Mouse (Mus musculus): ENCODE data around the gene Pde4d. TPM values are rescaled to one million over a fixed set of nuclear protein-coding genes. Genes with fewer than 3 reads are reported as not detected.

Pde4d gene
- polyA plus RNA-seq, 1 experiment from 2014 or later: 8.7 TPM

DNA sequence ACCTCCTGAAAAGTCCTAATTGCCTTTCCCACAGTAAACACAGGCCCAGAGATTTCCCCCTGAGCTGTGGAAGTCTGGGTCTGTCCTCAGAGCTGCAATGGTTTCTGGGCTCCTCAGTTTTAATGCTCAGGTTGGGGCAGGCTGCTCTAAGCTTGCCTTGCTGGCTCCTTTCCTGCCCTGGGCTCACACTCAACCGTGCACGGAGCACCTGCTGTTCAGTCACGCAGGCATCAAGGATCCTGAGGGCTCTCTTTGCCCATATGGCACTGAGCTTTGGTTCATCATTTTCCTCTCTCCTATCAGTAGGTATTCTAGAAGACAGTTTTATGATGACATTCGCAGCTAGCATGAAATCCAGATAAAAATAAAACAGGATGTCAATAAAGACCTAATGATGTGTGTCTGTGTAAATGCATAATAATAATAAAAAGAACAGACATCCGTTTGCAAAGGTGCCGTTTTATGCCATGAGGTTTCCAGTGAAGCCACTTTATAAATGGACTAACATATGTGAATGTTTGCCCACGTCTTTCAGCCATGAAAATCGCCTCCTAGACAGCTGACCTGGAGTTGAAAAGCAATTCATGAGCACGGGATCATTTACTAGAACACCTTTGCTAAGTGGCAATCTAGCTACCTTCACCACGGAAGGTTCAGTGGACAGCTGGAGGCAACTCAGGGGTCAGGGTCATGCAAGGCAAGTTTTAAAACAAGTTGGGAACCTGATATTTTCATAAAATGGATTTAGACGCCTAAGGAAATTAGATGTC is 726.3 kb downstream of the Pde4d start:
- Histone ChIP-seq H3K27me3 (ENCODE audit: control insufficient read depth, insufficient read depth, low read length) (no peaks in the 10 kb centered on the region), H3K9ac (ENCODE audit: low read length) (no peak overlapping the region), H3K4me2 (no peak overlapping the region), H3K27ac (ENCODE audit: low read depth, low read length) (no peak overlapping the region), H3K36me3 (ENCODE audit: control insufficient read depth, insufficient read depth, low read length) (no peaks in the 10 kb centered on the region), H3K9me3 (ENCODE audit: control insufficient read depth, low read length) (no peaks in the 10 kb centered on the region), H3K4me1 (ENCODE audit: control insufficient read depth, insufficient read depth, low read length) (no peaks in the 10 kb centered on the region), H3K4me3 (ENCODE audit: low read depth, low read length) (no peak overlapping the region)
- ATAC-seq (ENCODE audit: low FRiP score) (no peak), DNase-seq (ENCODE audit: low spot score, missing footprints) (no peak)
- 81% methylated on average over 11 of the region's 11 CpGs for WGBS

- 85% methylated on average over 6 of the region's 6 CpGs for WGBS
- Histone ChIP-seq H3K9me3 (ENCODE audit: control insufficient read depth, low read length) (no peaks in the 10 kb centered on the region), H3K4me1 (ENCODE audit: control insufficient read depth, insufficient read depth, low read length) (no peaks in the 10 kb centered on the region), H3K36me3 (ENCODE audit: control insufficient read depth, insufficient read depth, low read length) (no peaks in the 10 kb centered on the region), H3K9ac (ENCODE audit: low read length) (no peak overlapping the region), H3K27ac (ENCODE audit: low read depth, low read length) (no peak overlapping the region), H3K4me3 (ENCODE audit: low read depth, low read length) (no peak overlapping the region), H3K4me2 (no peak overlapping the region), H3K27me3 (ENCODE audit: control insufficient read depth, insufficient read depth, low read length) (no peaks in the 10 kb centered on the region)
- ATAC-seq (ENCODE audit: low FRiP score) (no peak), DNase-seq (ENCODE audit: low spot score, missing footprints) (no peak)
These were observed 731.6 kb downstream of the Pde4d start for GRCm38 (mm10) chr13:109181363-109181762.

DNA sequence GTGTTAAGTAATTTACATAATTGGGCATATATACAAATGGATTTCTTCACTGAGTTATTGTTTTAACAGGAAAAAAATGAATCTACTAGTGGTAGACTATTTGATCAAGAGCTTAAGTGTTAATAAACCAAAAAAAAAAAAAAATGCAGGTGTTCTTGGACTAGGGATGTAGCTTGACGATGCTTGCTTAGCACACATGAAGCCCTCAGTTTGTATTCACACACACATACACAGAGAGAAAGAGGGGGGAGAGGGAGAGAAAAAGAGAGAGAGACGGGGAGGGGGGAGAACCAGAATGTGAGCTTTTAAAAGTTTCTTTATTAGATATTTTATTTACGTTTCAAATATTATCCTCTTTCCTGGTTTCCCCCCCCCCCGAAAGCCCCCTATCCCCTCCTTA is 740.9 kb downstream of the Pde4d start:
- Histone ChIP-seq H3K9me3 (ENCODE audit: control insufficient read depth, low read length) (no peaks in the 10 kb centered on the region), H3K36me3 (ENCODE audit: control insufficient read depth, insufficient read depth, low read length) (no peaks in the 10 kb centered on the region), H3K9ac (ENCODE audit: low read length) (no peak overlapping the region), H3K27ac (ENCODE audit: low read depth, low read length) (no peak overlapping the region), H3K4me1 (ENCODE audit: control insufficient read depth, insufficient read depth, low read length) (no peaks in the 10 kb centered on the region), H3K4me3 (ENCODE audit: low read depth, low read length) (no peak overlapping the region), H3K4me2 (no peak overlapping the region), H3K27me3 (ENCODE audit: control insufficient read depth, insufficient read depth, low read length) (no peaks in the 10 kb centered on the region)
- WGBS: 82% methylated on average over 4 of the region's 4 CpGs
- ATAC-seq (ENCODE audit: low FRiP score): no peak
- DNase-seq (ENCODE audit: low spot score, missing footprints): no peak

DNA sequence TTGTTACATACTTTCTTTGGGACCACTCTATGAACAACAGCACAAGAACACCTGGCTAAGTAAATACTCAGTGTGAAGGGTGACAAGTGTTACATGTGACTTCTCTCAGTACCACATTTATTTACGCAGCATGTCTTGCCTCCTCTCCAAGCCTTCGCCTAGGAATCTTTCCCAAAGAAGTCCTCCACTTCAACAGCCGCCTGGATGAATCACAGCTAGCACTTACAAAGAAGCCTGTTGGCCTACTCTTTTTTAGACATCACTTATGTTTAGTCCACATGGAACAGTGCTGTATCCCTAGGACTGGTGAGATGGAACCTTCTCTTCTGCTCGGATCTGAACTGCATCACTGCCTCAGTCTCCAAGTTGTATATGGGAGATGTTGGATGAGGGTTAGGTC is 741.4 kb downstream of the Pde4d start:
- Histone ChIP-seq H3K36me3 (ENCODE audit: control insufficient read depth, insufficient read depth, low read length) (no peaks in the 10 kb centered on the region), H3K4me3 (ENCODE audit: low read depth, low read length) (no peak overlapping the region), H3K9me3 (ENCODE audit: control insufficient read depth, low read length) (no peaks in the 10 kb centered on the region), H3K9ac (ENCODE audit: low read length) (no peak overlapping the region), H3K4me2 (no peak overlapping the region), H3K27me3 (ENCODE audit: control insufficient read depth, insufficient read depth, low read length) (no peaks in the 10 kb centered on the region), H3K4me1 (ENCODE audit: control insufficient read depth, insufficient read depth, low read length) (no peaks in the 10 kb centered on the region), H3K27ac (ENCODE audit: low read depth, low read length) (no peak overlapping the region)
- WGBS: 83% methylated on average over 4 of the region's 4 CpGs
- ATAC-seq (ENCODE audit: low FRiP score) (no peak), DNase-seq (ENCODE audit: low spot score, missing footprints) (no peak)

- DNase-seq (ENCODE audit: low spot score, missing footprints): no peak
- H3K9me3 ChIP-seq (ENCODE audit: control insufficient read depth, low read length): no peaks in the 10 kb centered on the region
- no peak for ATAC-seq (ENCODE audit: low FRiP score)
- no peak overlapping the region for H3K9ac ChIP-seq (ENCODE audit: low read length)
- no peaks in the 10 kb centered on the region for H3K27me3 ChIP-seq (ENCODE audit: control insufficient read depth, insufficient read depth, low read length)
- H3K4me3 ChIP-seq (ENCODE audit: low read depth, low read length): no peak overlapping the region
- 56% methylated on average over 9 of the region's 9 CpGs for WGBS
- no peaks in the 10 kb centered on the region for H3K36me3 ChIP-seq (ENCODE audit: control insufficient read depth, insufficient read depth, low read length)
- no peak overlapping the region for H3K27ac ChIP-seq (ENCODE audit: low read depth, low read length)
- H3K4me1 ChIP-seq (ENCODE audit: control insufficient read depth, insufficient read depth, low read length): no peaks in the 10 kb centered on the region
- H3K4me2 ChIP-seq: no peak overlapping the region
These were observed 755.8 kb downstream of the Pde4d start for GRCm38 (mm10) chr13:109205541-109205940.

DNA sequence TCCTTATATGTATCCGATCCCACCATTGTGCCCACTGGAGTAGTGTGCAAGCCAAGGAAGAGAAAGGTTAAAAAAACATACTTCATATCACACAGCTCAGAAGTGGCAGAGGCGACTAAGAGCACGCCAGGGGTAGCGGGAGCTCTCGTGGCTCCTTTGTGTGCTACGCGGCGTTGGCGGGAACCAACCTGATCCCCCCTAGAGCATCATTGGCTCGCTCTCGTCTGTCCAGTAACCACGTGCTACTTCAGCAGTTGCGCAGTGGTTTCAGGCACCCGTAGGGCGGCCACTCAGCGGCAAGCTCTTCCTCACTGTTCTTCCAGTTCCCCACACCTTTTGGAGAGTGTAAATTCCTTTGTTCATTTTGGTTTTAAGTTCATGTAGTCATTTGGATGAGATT is 758.9 kb downstream of the Pde4d start:
- no peak overlapping the region for H3K4me2 ChIP-seq
- no peaks in the 10 kb centered on the region for H3K36me3 ChIP-seq (ENCODE audit: control insufficient read depth, insufficient read depth, low read length)
- 94% methylated on average over 16 of the region's 16 CpGs for WGBS
- H3K9ac ChIP-seq (ENCODE audit: low read length): no peak overlapping the region
- H3K4me1 ChIP-seq (ENCODE audit: control insufficient read depth, insufficient read depth, low read length): no peaks in the 10 kb centered on the region
- no peaks in the 10 kb centered on the region for H3K9me3 ChIP-seq (ENCODE audit: control insufficient read depth, low read length)
- H3K27me3 ChIP-seq (ENCODE audit: control insufficient read depth, insufficient read depth, low read length): no peaks in the 10 kb centered on the region
- no peak overlapping the region for H3K4me3 ChIP-seq (ENCODE audit: low read depth, low read length)
- no peak overlapping the region for H3K27ac ChIP-seq (ENCODE audit: low read depth, low read length)
- ATAC-seq (ENCODE audit: low FRiP score) (no peak), DNase-seq (ENCODE audit: low spot score, missing footprints) (no peak)

GRCm38 (mm10) chr13:109209413-109209812 is 759.7 kb downstream of the Pde4d start:
- no peak for ATAC-seq (ENCODE audit: low FRiP score)
- no peak overlapping the region for H3K27ac ChIP-seq (ENCODE audit: low read depth, low read length)
- no peaks in the 10 kb centered on the region for H3K27me3 ChIP-seq (ENCODE audit: control insufficient read depth, insufficient read depth, low read length)
- H3K4me1 ChIP-seq (ENCODE audit: control insufficient read depth, insufficient read depth, low read length): no peaks in the 10 kb centered on the region
- no peak overlapping the region for H3K9ac ChIP-seq (ENCODE audit: low read length)
- DNase-seq (ENCODE audit: low spot score, missing footprints): no peak
- H3K4me3 ChIP-seq (ENCODE audit: low read depth, low read length): no peak overlapping the region
- 79% methylated on average over 6 of the region's 6 CpGs for WGBS
- H3K4me2 ChIP-seq: no peak overlapping the region
- H3K9me3 ChIP-seq (ENCODE audit: control insufficient read depth, low read length): no peaks in the 10 kb centered on the region
- H3K36me3 ChIP-seq (ENCODE audit: control insufficient read depth, insufficient read depth, low read length): no peaks in the 10 kb centered on the region

- Histone ChIP-seq H3K27ac (ENCODE audit: low read depth, low read length) (no peak overlapping the region), H3K27me3 (ENCODE audit: control insufficient read depth, insufficient read depth, low read length) (no peaks in the 10 kb centered on the region), H3K4me2 (no peak overlapping the region), H3K9me3 (ENCODE audit: control insufficient read depth, low read length) (no peaks in the 10 kb centered on the region), H3K9ac (ENCODE audit: low read length) (no peak overlapping the region), H3K4me3 (ENCODE audit: low read depth, low read length) (no peak overlapping the region), H3K4me1 (ENCODE audit: control insufficient read depth, insufficient read depth, low read length) (no peaks in the 10 kb centered on the region), H3K36me3 (ENCODE audit: control insufficient read depth, insufficient read depth, low read length) (no peaks in the 10 kb centered on the region)
- ATAC-seq (ENCODE audit: low FRiP score) (no peak), DNase-seq (ENCODE audit: low spot score, missing footprints) (peak; percentile 97)
- 7% methylated on average over 4 of the region's 4 CpGs for whole genome bisulfite sequencing
These were observed 760.7 kb downstream of the Pde4d start for GRCm38 (mm10) chr13:109210403-109210802.

- Histone ChIP-seq H3K27me3 (ENCODE audit: control insufficient read depth, insufficient read depth, low read length) (no peaks in the 10 kb centered on the region), H3K27ac (ENCODE audit: low read depth, low read length) (no peak overlapping the region), H3K9ac (ENCODE audit: low read length) (no peak overlapping the region), H3K36me3 (ENCODE audit: control insufficient read depth, insufficient read depth, low read length) (no peaks in the 10 kb centered on the region), H3K4me3 (ENCODE audit: low read depth, low read length) (no peak overlapping the region), H3K4me1 (ENCODE audit: control insufficient read depth, insufficient read depth, low read length) (no peaks in the 10 kb centered on the region), H3K4me2 (no peak overlapping the region), H3K9me3 (ENCODE audit: control insufficient read depth, low read length) (no peaks in the 10 kb centered on the region)
- WGBS: 78% methylated on average over 8 of the region's 8 CpGs
- no peak for ATAC-seq (ENCODE audit: low FRiP score)
- DNase-seq (ENCODE audit: low spot score, missing footprints): no peak
These were observed 761.7 kb downstream of the Pde4d start for GRCm38 (mm10) chr13:109211471-109211870.

All from midbrain, embryonic 11.5 days (tissue).